Mouse (Mus musculus): Measurements from ENCODE around the gene Gm42742.
A peak's percentile ranks its signal among the peaks of the same experiment; 100 is the strongest.

Gene Gm42742

DNA sequence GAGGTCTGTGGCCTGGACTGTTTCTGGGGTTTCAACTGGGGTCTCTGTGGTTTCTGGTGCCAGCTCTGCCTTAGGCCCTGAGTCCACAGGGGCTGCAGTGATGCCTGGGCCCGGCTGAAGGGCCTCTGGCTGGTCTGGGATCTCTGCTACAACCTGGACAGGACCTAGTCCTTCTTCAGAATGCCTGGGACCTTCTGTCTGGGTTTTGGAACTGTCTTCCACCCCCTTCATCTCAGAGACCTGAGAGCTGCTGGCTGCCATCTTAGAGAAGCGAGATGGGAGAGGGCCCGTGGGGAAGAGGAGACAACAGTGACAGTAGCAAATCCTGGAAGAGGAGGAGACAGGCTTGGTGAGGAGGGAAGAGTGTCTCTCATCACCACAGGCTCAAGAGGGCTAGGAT is 866 bp downstream of the Gm42742 start:
- peak in 1 of 2 experiments; percentile 51 for DNase-seq (ENCODE audit: low spot score in 2 of 2)

DNA sequence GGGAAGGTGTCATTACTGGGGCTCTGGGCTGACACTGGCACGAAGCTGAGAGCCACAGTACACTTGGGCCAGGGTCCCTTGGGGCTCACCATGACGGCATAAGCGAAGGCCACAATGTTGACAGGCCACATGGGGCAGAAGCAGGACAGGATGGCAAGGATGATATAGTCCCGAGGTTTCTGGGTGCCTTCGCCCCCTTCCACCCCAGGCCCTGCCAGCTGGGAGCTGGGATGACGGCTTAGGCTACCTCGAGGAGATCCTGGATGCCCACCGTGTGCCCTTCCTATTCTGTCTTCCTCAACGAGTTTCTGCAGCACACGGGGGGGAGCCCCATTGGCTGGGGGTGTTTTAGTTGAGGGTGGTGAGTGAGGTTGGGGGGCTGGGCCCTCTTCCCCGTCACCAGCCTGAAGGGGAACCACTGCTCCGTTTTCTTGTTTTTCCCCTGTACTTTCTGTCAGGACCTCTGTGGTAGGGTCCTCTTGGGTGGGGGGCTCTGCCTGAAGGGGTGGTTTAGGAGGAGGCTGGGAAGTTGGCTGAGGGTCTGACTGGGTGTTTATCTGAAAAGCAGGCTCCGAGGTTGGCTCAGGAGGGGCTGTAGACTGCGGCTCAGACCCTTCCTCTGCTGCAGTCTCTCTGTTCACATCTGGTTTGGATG is 1.5 kb downstream of the Gm42742 start:
- DNase-seq (ENCODE audit: low spot score in 2 of 2) = no peak

DNA sequence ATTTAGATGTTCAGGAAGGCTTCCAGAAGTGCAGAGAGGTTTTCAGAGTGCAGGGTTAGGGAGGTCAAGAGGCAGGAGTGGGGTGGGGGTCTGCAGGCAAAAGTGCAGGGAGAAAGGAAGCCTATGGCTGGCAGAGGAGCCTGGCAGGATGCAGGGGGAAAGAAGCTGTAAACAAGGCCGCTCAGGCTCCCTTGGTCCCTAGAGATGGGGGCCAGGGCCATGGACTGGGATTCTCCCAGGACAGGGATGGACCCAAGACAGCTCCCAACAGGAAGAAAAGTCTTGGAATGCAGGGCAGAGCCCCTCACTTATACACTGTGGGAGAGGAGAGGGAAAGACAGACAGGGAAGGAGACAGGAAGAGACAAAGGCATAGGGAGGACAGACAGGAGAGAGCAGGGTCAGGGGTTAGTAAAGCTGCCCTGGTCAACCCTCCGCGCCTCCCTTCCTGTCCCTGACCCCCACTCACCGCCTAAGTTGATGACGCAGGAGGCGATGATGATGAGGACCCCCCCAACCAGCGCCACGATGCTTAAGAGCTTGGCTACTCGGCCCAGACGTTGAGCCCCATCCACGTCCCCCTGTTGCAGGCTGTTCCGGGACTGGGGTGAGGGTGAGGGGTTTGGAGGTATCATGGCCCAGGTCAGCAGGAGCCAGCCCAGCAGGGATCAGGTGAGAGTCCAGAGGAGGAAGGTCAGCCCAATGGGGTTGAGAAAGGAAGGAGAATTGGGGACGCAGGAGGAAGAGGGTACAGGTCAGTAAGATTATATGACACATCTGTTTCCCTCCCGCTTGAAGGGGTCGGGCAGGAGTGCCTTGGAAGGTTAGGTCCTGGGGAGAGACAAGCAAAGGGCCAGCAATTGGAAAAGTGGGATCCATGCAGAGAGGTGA is 2.2 kb downstream of the Gm42742 start:
- DNase-seq (ENCODE audit: low spot score in 2 of 2) = peak in 1 of 2 experiments; percentile 34

DNA sequence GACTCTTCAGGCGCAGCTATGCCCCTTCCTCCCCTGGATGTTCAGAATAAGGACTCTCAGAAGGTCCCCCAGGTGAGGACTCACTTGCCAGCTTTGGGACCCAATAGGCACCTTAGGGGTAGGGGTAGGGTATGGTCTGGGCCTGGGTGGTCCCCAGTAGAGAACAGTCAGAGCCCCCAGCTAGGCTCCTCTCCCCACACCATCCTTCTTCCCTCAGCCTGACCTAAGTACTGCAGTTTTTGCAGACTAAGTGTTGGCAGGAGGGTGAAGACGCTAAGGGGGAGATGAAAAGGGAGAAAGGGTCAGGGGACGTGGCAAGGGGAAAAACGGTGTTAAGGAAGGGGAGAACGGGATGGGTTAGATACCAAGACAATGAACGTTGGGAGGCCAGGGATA is 2.9 kb downstream of the Gm42742 start:
- no peak for DNase-seq (ENCODE audit: low spot score in 2 of 2)

DNA sequence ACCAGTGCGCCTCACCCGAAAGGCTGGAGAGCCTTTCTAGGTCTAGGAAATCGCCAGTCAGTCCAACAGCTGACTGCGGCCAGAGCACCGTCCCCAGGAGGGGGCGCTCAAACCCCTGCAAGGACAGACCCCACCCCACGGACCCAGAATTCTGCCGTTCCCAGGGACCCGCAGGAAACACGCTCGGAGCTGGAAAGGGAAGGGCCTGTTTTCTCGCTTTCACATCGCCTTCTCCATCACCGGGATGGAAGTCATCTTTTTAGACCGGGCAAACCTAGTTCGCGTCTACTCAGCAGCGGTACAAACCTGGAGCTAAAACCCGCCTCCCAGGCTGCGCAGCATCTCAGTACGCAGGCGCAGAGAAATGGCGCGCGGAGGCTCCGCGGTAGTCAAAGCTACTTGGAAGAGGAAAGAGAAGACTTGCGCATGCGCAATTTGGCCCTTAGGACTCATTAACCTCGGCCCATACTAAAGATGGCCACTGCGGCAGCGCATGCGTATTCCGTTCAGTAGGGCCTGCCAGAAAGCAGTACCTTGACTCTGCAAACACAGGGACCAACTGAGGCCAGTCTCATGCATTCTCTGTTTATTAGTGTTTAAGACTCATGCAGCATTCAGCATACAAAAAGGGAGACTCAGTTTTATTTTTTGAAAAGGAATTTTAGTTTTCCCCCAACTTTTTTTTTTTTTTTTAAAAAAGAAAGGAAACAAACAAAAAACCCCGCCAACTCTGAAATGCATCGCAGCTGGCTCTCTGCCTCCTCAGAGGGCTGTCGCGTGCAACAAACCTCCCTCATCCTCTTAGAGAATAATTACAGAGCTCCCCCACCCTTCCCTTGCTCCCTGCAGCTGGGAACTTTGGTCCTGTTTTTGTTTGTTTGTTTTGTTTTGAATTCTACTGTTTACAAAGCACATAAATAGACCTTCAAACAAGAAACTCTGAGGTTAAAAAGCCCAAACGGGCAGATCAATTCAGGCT is 3.6 kb downstream of the Gm42742 start, which contains the start of gene Pagr1a:
Pagr1a (minus strand) TSS at position 382 of the 979 bp plus-strand sequence.
- DNase-seq (ENCODE audit: low spot score in 2 of 2) = peak; percentile 98 to 99

DNA sequence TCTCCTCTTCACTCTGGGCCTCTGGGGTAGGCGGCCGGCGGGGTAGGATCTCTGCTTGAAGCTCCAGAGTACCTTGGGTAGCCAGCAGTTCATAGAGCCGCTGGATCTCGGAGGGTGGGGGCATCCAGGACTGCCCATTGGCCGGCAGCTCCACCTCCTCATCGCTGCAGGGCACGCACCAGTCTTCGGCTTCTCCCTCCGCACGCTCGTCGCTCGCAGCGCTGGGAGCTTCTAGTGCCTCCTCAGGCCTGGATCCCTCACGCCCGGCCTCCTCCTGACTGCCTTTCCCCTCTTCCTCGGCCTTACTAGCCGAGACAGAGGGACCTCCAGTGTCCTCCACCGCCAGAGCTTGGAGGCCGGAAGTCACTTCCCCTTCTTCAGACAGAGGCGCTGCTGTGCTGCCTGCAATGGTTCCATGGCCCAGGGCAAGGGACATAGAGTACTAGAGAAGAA is 4.4 kb downstream of the Gm42742 start:
- DNase-seq (ENCODE audit: low spot score in 2 of 2) = peak; percentile 70 to 75

DNA sequence TGATC is 4.6 kb downstream of the Gm42742 start, which contains the start of gene Pagr1b:
Pagr1b (minus strand) TSS at position 4 of the 5 bp plus-strand sequence.
- no peak for DNase-seq (ENCODE audit: low spot score in 2 of 2)

DNA sequence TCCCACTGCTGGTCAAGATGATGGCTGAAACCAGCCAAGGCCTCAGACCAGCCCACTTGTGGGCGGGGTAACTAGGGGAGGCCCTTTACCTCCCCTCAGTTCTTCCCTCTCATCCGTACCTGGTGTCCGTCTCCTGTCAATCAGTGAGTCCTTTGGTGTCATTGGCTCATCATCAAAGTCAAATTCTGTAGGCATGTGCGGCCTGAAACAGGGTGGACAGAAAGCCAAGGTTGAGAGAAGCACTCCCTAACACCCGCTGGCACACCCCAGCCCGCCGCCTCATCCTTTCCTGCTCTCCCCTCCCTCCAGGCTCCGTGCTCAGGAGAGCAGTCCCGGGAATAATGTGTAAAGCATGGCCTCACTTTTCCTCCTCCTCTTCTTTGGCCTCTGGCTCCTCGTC is 4.8 kb downstream of the Gm42742 start:
- DNase-seq (ENCODE audit: low spot score in 2 of 2) = no peak

DNA sequence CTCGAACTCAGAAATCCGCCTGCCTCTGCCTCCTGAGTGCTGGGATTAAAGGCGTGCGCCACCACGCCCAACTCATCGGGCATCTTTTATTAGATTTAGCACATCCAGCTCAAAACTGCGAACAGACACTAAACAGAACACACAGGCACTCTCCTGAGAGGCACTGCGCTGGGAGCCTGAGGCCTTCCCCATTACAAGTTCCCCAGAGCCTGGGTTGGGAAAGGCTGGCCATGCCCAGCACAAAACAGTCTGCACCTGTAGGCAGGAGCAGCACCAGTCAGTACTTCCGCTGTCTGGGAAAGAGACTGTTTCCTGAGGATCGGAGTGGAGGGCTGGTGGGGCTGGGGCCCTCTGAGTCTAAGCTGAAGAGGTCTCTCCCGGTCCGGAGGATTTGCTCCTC is 5.9 kb downstream of the Gm42742 start:
- no peak for DNase-seq (ENCODE audit: low spot score in 2 of 2)

DNA sequence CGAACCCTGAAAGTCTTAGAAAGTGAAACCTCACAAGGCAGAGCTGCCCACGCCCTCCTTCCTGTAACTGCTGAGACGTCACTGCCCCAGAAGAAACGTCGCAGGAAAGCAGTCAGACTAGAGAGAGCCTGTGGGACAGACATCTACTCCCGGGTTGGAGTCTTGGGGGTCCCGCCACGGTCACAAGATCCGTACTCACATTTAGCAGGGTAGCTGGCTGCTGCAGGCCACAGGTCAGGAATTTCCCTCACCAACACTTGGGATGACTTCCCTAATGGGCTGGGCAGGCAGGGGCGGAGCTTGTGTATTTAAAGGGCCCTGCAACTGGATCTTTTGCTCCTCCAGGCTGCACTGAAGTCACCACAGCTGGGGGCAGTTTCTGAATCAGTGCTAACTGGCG is 6.6 kb downstream of the Gm42742 start, which contains the start of gene Mvp:
Mvp (minus strand) TSS at position 302 of the 400 bp plus-strand sequence.
- DNase-seq (ENCODE audit: low spot score in 2 of 2) = peak in 1 of 2 experiments; percentile 41

DNA sequence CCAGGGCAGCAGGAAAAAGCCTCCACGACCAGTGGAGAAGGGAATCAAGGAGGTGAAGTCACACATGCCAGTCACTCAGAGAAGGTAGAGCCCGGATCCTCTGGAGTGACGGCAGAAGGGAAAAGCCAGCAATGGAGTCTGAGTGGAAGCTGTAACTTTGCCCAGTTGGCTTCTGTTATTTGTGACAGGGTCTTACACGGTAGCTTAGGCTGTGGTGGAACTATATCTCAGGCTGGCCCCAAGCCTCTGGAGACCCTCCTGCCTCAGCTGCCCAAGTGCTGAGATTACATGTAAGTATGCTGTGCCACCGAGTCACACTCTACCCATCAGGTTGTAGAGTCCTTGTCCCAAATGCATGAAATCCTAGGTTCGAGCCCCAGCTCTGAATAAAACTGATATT is 7.5 kb downstream of the Gm42742 start:
- no peak for DNase-seq (ENCODE audit: low spot score in 2 of 2)

DNA sequence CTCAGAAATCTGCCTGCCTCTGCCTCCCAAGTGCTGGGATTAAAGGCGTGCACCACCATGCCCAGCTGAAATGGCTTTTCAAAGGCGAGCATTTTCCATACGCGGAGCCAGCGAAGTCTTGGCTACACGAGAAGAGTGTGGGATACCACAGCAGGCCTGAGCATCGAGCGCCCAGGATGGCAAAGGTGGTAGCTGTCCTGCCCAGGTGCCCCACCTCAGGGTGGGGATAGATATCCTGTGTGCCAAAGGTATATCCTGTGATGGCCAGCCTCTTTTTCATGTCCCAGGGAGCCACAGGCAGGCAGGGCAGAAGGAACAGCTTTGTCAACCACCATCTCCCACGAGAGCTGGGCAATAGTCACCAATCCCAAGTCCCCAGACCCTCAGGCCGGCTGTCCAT is 8.1 kb downstream of the Gm42742 start:
- DNase-seq (ENCODE audit: low spot score in 2 of 2) = no peak

DNA sequence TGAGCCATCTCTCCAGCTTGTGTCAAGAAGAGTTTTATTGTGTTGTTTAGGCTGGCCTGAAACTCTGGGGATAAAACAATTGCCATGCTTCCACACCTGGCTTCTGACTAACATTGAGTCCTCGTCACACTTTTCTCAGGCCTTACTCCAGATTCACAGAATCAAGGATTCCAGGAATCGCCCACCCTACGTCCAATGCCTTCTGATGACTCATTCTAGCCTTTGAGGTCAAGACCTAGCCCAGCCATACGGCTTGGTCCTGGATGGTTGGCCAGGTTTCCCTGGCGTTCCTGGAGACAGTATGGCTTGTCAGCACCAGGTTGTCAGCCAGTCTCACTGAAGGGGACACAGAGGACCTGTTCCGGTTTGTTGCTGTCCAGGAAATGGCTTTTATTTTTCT is 8.5 kb downstream of the Gm42742 start:
- DNase-seq (ENCODE audit: low spot score in 2 of 2) = no peak

DNA sequence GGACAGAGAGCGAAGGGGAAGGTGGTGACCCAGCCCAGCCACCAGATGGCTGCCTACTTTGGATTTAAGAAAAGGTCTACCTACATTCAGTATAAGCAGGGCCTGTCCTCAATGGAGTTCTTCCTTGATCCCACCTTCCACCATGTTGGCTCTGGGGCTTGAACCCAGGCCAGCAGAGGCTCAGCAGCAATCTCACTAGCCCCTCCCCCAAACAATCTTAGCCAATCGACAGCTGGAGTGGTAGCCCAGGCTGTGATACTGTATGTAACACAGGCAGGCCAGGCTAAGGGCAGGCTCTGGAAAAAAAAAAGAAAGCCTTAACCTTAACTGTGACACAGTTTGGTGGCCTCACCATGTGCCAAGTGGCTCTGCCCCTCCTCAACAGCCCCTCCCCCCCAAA is 9.2 kb downstream of the Gm42742 start:
- no peak for DNase-seq (ENCODE audit: low spot score in 2 of 2)

DNA sequence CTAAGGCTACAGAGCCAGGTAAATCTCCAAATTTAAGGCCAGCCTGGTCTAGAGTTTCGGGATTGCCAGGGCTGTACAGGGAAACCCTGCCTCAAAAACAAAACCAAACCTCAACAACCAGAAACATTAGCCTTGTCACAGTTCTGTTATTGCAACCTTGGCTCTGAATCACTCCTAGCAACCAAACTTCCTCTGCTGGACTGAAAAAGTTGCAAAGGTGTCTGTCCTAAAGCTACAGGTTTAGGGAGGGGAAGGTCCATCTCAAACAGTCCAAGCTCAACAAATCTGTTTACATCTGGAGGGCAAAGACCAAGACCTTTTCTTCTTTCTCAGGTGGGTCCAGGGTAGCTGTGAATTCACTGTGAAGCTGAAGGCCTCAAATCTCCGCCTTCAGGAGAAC is 9.8 kb downstream of the Gm42742 start:
- DNase-seq (ENCODE audit: low spot score in 2 of 2) = no peak

DNA sequence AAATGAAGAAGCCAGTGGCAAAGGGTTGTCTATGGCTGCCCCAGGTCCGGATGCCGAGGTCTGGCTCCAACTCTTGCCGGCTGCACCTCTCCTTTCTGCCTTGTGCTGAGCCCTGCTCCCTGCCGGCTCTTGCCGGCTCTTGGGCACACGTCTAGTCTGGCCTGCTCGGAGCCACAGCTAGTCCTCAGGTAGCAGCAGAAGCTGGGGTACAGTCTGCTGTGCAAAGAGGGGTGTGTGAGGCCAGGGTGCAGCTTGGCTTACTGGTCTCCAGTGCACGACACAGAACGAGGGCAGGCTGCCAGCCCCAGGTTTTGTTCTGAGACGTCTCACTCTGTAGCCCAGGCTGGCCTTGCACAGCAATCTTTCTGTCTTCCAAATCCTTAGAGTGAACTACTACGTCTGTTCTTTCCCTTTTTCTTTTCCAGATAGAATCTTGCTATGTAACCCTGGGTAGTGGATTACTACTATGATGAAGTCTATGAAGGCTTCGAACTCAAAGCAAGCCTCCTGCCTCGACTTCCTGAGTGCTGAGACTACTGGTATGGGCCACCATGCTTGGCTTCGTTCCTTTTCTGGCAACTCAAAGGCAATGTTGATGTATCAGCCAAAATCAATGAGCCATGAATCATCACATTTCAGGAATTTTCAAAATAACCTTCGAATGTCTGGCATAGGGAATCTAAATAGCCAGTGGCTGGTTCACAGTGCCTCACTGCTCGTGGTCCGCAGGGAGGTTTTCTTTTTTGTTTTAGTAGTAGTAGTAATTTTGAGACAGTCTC is 11.4 kb downstream of the Gm42742 start:
- no peak for DNase-seq (ENCODE audit: low spot score in 2 of 2)

DNA sequence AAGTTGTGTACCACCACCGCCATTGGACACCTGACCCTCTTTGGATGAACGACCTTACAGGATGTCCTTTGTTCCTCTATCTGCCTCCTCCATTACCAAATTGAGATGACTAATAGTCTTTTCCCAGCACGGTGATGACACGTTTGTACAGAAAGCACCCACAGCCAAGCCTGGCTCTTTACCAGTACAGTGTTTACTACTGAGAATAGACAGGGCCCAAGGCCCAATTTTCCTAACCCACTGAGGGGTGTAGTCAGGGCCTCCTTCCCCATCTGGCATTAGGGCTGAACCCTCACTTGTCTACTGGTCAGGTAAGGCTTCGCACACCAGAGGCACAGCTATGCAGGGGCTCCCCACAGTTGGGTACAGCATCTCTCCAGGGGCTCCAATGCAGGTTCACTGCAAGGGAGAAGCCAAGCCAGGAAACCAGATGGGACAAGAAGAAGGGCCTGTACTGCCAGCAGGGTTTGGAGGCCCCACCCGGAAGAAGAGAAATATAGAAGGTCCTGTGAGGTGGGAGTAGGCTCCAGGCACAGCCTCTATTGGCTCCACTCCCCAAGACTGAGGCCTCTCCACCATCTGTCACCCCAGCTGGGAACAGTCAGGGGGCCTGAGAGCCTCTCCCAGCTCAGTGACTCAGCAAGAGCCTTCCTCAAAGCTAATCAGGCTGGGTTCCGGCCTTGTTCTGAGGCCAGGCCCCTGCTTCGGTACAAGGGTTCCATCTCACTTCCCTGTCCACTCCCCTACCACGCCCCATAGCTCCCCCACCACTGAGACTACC is 12.5 kb downstream of the Gm42742 start:
- peak; percentile 69 to 82 for DNase-seq (ENCODE audit: low spot score in 2 of 2)

DNA sequence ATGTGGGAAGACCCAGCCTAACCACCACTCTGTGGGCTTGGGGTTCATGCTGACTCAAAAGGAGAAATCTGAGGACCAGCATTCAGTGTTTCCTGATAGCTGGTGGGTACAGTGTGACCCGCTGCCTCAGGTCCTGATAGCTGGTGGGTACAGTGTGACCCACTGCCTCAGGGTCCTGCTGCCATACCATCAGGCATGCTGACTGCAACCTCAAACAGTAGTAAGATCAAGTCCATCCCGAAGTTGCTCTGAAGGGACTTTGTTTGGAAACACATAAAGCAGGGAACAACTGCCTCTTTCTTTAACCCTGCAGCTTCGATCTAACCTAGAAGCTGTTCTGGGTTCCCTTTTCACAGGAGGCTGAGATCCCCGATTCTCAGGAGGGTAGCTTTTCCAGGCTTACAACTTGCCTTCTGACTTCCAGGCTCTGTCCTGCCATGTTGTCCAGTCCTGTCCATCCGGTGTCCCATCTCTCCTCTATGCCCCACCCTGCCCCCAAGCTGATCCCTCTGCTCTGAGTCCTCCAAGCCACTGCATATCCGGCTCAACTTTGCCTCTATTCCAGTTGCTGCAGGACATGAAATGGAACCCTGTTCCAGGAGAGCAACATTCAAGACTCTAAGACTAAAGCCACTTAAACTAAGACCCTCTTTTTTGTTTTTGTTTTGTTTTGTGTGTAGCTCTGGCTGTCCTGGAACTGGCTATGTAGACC is 13.4 kb downstream of the Gm42742 start:
- no peak for DNase-seq (ENCODE audit: low spot score in 2 of 2)

DNA sequence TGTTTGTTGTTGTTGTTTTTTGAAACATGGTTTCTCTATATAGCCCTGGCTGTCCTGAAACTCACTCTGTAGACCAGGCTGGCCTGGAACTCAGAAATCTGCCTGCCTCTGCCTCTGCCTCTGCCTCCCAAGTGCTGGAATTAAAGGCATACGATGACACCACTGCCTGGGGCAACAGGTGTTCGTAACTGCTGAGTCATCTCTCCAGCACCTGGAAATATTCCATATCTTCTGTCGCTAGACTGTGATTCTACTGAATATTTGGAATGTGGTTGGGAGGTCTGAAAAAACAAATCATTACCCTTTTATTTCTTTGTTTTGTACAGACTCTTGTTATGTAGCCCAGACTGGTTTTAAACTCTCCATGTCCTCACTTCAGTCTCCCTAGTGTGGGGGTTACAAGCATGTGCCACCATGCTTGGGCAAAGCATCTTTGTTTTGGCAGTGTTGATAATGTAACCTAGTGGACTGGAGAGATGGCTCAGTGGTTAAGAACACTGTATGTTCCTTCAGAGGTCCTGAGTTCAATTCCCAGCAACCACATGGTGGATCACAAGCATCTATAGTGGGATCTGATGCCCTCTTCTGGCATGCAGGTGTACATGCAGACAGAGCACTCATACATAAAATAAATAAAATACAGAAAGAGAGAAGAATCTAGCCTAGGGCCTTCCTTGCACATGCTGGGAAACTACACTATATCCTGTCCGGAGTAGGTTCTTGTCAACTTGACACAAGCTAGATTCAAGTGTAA is 16.6 kb downstream of the Gm42742 start:
- no peak for DNase-seq (ENCODE audit: low spot score in 2 of 2)
